Mouse (Mus musculus) cortical plate, adult 2 months (tissue): ENCODE results near the gene Xcl1.

Experiments used
- CTCF ChIP-seq: fragments of 200-500 bp; IDR thresholded peaks from 2 replicates; pipeline ENCODE4 v1.5.1; 2011; ENCODE audit warnings: mild to moderate bottlenecking, control low read depth, low read length; ENCODE audit not compliant: insufficient read depth; ENCODE audit errors: extremely low read depth
- POLR2A ChIP-seq: fragments of 200-500 bp; IDR thresholded peaks from 2 replicates; pipeline ENCODE4 v1.6.1; 2011; ENCODE audit warnings: mild to moderate bottlenecking, low read length, control low read depth; ENCODE audit not compliant: insufficient read depth; ENCODE audit errors: extremely low read depth

DNA sequence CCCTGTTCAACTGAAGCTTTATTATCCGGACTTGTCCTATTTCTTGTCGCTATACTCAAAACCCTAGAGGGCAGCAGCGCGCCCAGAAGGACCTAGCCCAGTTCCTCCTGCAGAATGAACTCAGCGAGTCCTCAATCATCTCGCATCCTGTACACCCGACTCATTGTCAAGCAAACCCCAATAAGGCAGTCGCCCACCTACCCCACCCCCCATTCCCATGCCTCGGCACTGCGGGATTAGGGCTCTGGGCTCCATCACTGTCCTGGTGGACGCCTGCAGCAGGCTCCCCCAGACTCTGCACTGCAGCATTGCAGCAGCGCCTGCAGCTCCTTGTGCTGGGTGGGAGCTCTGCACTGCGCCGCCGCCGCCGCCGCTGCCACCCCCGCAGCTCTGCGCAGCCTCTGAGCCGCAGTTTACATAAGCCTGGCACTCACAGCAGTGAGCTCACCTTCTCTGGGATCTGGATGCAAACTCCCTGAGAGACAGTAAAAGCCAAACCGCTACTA, 36.4 kb downstream of the Xcl1 start:
- TF ChIP-seq CTCF (peak; percentile 41), POLR2A (no peak)
